Mouse (Mus musculus): ENCODE measurements around the gene Dennd4a. TPM values are rescaled to one million over a fixed set of nuclear protein-coding genes. Genes with fewer than 3 reads are reported as not detected.

Dennd4a gene
- polyA plus RNA-seq, 1 experiment from 2014 or later, result 19.7 TPM

- no peaks in the 10 kb centered on the region for H3K27me3 ChIP-seq (ENCODE audit: control insufficient read depth, insufficient read depth, low read length)
- H3K9me3 ChIP-seq (ENCODE audit: control insufficient read depth, low read length), result no peaks in the 10 kb centered on the region
- no peak overlapping the region for H3K4me3 ChIP-seq (ENCODE audit: low read depth, low read length)
- no peaks in the 10 kb centered on the region for H3K36me3 ChIP-seq (ENCODE audit: control insufficient read depth, insufficient read depth, low read length)
- H3K27ac ChIP-seq (ENCODE audit: low read depth, low read length), result no peak overlapping the region
- no peak overlapping the region for H3K4me2 ChIP-seq (ENCODE audit: low read depth, low read length)
- H3K4me1 ChIP-seq (ENCODE audit: control insufficient read depth, insufficient read depth, low read length), result no peaks in the 10 kb centered on the region; the same call in 1 of the 2 replicates
- 53% methylated on average over 4 of the region's 4 CpGs for WGBS
- no peak for ATAC-seq (ENCODE audit: low read depth)
- no peak overlapping the region for H3K9ac ChIP-seq (replicated peaks; ENCODE audit: low read depth, low read length)
These were observed 37.2 kb upstream of the Dennd4a start for GRCm38 (mm10) chr9:64773936-64774335.

GRCm38 (mm10) chr9:64774411-64774811 is 36.7 kb upstream of the Dennd4a start:
- WGBS, result 13% methylated on average over 5 of the region's 5 CpGs

GRCm38 (mm10) chr9:64774883-64775282 is 36.3 kb upstream of the Dennd4a start:
- Histone ChIP-seq H3K4me1 (ENCODE audit: control insufficient read depth, insufficient read depth, low read length) (no peaks in the 10 kb centered on the region; the same call in 1 of the 2 replicates), H3K9me3 (ENCODE audit: control insufficient read depth, low read length) (no peaks in the 10 kb centered on the region), H3K27me3 (ENCODE audit: control insufficient read depth, insufficient read depth, low read length) (no peaks in the 10 kb centered on the region), H3K4me3 (ENCODE audit: low read depth, low read length) (no peak overlapping the region), H3K9ac (replicated peaks; ENCODE audit: low read depth, low read length) (no peak overlapping the region), H3K27ac (ENCODE audit: low read depth, low read length) (peak overlapping the region; percentile 49; the same call in 1 of the 2 replicates), H3K36me3 (ENCODE audit: control insufficient read depth, insufficient read depth, low read length) (no peaks in the 10 kb centered on the region), H3K4me2 (ENCODE audit: low read depth, low read length) (no peak overlapping the region)
- WGBS, result 43% methylated on average over 2 of the region's 2 CpGs
- ATAC-seq (ENCODE audit: low read depth), result peak; percentile 28; the same call in 1 of the 2 replicates

More at GRCm38 (mm10) chr9:64774411-64774811, 36.7 kb upstream of the Dennd4a start:
- Histone ChIP-seq H3K4me2 (ENCODE audit: low read depth, low read length) (no peak overlapping the region), H3K36me3 (ENCODE audit: control insufficient read depth, insufficient read depth, low read length) (no peaks in the 10 kb centered on the region), H3K27ac (ENCODE audit: low read depth, low read length) (peak overlapping the region; percentile 49), H3K9ac (replicated peaks; ENCODE audit: low read depth, low read length) (no peak overlapping the region), H3K4me1 (ENCODE audit: control insufficient read depth, insufficient read depth, low read length) (no peaks in the 10 kb centered on the region; the same call in 1 of the 2 replicates), H3K4me3 (ENCODE audit: low read depth, low read length) (no peak overlapping the region), H3K9me3 (ENCODE audit: control insufficient read depth, low read length) (no peaks in the 10 kb centered on the region), H3K27me3 (ENCODE audit: control insufficient read depth, insufficient read depth, low read length) (no peaks in the 10 kb centered on the region)
- ATAC-seq (ENCODE audit: low read depth), result peak; percentile 72; the same call in 1 of the 2 replicates

- no peaks in the 10 kb centered on the region for H3K27me3 ChIP-seq (ENCODE audit: control insufficient read depth, insufficient read depth, low read length)
- H3K4me3 ChIP-seq (ENCODE audit: low read depth, low read length), result no peak overlapping the region
- H3K36me3 ChIP-seq (ENCODE audit: control insufficient read depth, insufficient read depth, low read length), result no peaks in the 10 kb centered on the region
- H3K4me1 ChIP-seq (ENCODE audit: control insufficient read depth, insufficient read depth, low read length), result no peaks in the 10 kb centered on the region; the same call in 1 of the 2 replicates
- WGBS, result 79% methylated on average over 4 of the region's 4 CpGs
- H3K9ac ChIP-seq (replicated peaks; ENCODE audit: low read depth, low read length), result no peak overlapping the region
- no peak overlapping the region for H3K4me2 ChIP-seq (ENCODE audit: low read depth, low read length)
- H3K27ac ChIP-seq (ENCODE audit: low read depth, low read length), result no peak overlapping the region
- H3K9me3 ChIP-seq (ENCODE audit: control insufficient read depth, low read length), result no peaks in the 10 kb centered on the region
- ATAC-seq (ENCODE audit: low read depth), result no peak
These were observed 35.6 kb upstream of the Dennd4a start for GRCm38 (mm10) chr9:64775491-64775890.

- Histone ChIP-seq H3K27me3 (ENCODE audit: control insufficient read depth, insufficient read depth, low read length) (no peaks in the 10 kb centered on the region), H3K36me3 (ENCODE audit: control insufficient read depth, insufficient read depth, low read length) (no peaks in the 10 kb centered on the region), H3K9me3 (ENCODE audit: control insufficient read depth, low read length) (no peaks in the 10 kb centered on the region), H3K4me1 (ENCODE audit: control insufficient read depth, insufficient read depth, low read length) (no peaks in the 10 kb centered on the region; the same call in 1 of the 2 replicates), H3K27ac (ENCODE audit: low read depth, low read length) (no peak overlapping the region), H3K4me3 (ENCODE audit: low read depth, low read length) (no peak overlapping the region), H3K9ac (replicated peaks; ENCODE audit: low read depth, low read length) (no peak overlapping the region), H3K4me2 (ENCODE audit: low read depth, low read length) (no peak overlapping the region)
- ATAC-seq (ENCODE audit: low read depth), result no peak
- WGBS, result 91% methylated on average over 4 of the region's 4 CpGs
These were observed 33.6 kb upstream of the Dennd4a start for GRCm38 (mm10) chr9:64777441-64777987.

- Histone ChIP-seq H3K9me3 (ENCODE audit: control insufficient read depth, low read length) (no peaks in the 10 kb centered on the region), H3K36me3 (ENCODE audit: control insufficient read depth, insufficient read depth, low read length) (no peaks in the 10 kb centered on the region), H3K4me1 (ENCODE audit: control insufficient read depth, insufficient read depth, low read length) (no peaks in the 10 kb centered on the region; the same call in 1 of the 2 replicates), H3K9ac (replicated peaks; ENCODE audit: low read depth, low read length) (no peak overlapping the region), H3K4me2 (ENCODE audit: low read depth, low read length) (no peak overlapping the region), H3K4me3 (ENCODE audit: low read depth, low read length) (no peak overlapping the region), H3K27ac (ENCODE audit: low read depth, low read length) (no peak overlapping the region), H3K27me3 (ENCODE audit: control insufficient read depth, insufficient read depth, low read length) (no peaks in the 10 kb centered on the region)
- ATAC-seq (ENCODE audit: low read depth), result no peak
- WGBS, result 89% methylated on average over 1 of the region's 1 CpGs
These were observed 33.0 kb upstream of the Dennd4a start for GRCm38 (mm10) chr9:64778151-64778550.

- 42% methylated on average over 7 of the region's 7 CpGs for WGBS
- ATAC-seq (ENCODE audit: low read depth), result no peak
- Histone ChIP-seq H3K27me3 (ENCODE audit: control insufficient read depth, insufficient read depth, low read length) (no peaks in the 10 kb centered on the region), H3K4me2 (ENCODE audit: low read depth, low read length) (no peak overlapping the region), H3K4me1 (ENCODE audit: control insufficient read depth, insufficient read depth, low read length) (no peaks in the 10 kb centered on the region; the same call in 1 of the 2 replicates), H3K27ac (ENCODE audit: low read depth, low read length) (no peak overlapping the region), H3K9ac (replicated peaks; ENCODE audit: low read depth, low read length) (no peak overlapping the region), H3K4me3 (ENCODE audit: low read depth, low read length) (no peak overlapping the region), H3K9me3 (ENCODE audit: control insufficient read depth, low read length) (no peaks in the 10 kb centered on the region), H3K36me3 (ENCODE audit: control insufficient read depth, insufficient read depth, low read length) (no peaks in the 10 kb centered on the region)
These were observed 31.5 kb upstream of the Dennd4a start for GRCm38 (mm10) chr9:64779628-64780027.

GRCm38 (mm10) chr9:64783511-64783910 is 27.6 kb upstream of the Dennd4a start:
- Histone ChIP-seq H3K4me2 (ENCODE audit: low read depth, low read length) (no peak overlapping the region), H3K27ac (ENCODE audit: low read depth, low read length) (no peak overlapping the region), H3K9ac (replicated peaks; ENCODE audit: low read depth, low read length) (no peak overlapping the region), H3K4me3 (ENCODE audit: low read depth, low read length) (no peak overlapping the region), H3K9me3 (ENCODE audit: control insufficient read depth, low read length) (no peaks in the 10 kb centered on the region), H3K27me3 (ENCODE audit: control insufficient read depth, insufficient read depth, low read length) (no peaks in the 10 kb centered on the region), H3K4me1 (ENCODE audit: control insufficient read depth, insufficient read depth, low read length) (no peaks in the 10 kb centered on the region), H3K36me3 (ENCODE audit: control insufficient read depth, insufficient read depth, low read length) (no peaks in the 10 kb centered on the region)
- no peak for ATAC-seq (ENCODE audit: low read depth)
- 66% methylated on average over 7 of the region's 7 CpGs for WGBS

GRCm38 (mm10) chr9:64784841-64785240 is 26.3 kb upstream of the Dennd4a start:
- Histone ChIP-seq H3K36me3 (ENCODE audit: control insufficient read depth, insufficient read depth, low read length) (no peaks in the 10 kb centered on the region), H3K9me3 (ENCODE audit: control insufficient read depth, low read length) (no peaks in the 10 kb centered on the region), H3K4me3 (ENCODE audit: low read depth, low read length) (no peak overlapping the region), H3K27me3 (ENCODE audit: control insufficient read depth, insufficient read depth, low read length) (no peaks in the 10 kb centered on the region), H3K27ac (ENCODE audit: low read depth, low read length) (no peak overlapping the region), H3K4me2 (ENCODE audit: low read depth, low read length) (no peak overlapping the region), H3K9ac (replicated peaks; ENCODE audit: low read depth, low read length) (no peak overlapping the region), H3K4me1 (ENCODE audit: control insufficient read depth, insufficient read depth, low read length) (no peaks in the 10 kb centered on the region)
- 38% methylated on average over 4 of the region's 4 CpGs for WGBS
- ATAC-seq (ENCODE audit: low read depth), result no peak

Data from neural tube, embryonic 14.5 days (tissue).